Mouse (Mus musculus): ENCODE data around the gene Npr2. TPM values are rescaled to one million over a fixed set of nuclear protein-coding genes. Genes with fewer than 3 reads are reported as not detected.

Gene Npr2
- total and polyA plus RNA-seq, 3 experiments: 0.38 to 0.49 TPM; not detected in 1

DNA sequence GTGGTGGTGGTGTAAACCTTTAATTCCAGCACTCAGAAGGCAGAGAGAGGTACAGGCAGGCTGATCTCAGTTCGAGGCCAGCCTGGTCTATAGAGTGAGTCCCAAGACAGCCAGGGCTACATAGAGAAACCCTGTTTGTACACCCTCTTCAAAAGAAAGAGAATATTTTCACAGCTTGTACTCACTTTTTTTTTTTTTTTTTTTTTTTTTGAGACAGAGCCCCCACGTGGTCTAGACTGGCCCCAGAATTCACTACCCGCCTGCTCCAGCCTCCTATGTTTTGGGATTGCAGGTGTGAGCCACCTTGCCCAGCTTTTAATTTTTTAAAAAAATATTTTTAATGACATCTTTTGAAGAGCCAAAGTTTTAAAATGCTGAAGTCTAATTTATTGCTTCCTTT is 27.6 kb upstream of the Npr2 start:
- peak; percentile 64 for TF ChIP-seq ZNF384 (IDR thresholded peaks at IDR 0.05; ENCODE audit: low read depth, low read length)
- TF ChIP-seq JUN (IDR thresholded peaks at IDR 0.05; ENCODE audit: insufficient read depth, low read depth, low read length): no peak
- Histone ChIP-seq H3K9me3 (replicated peaks; ENCODE audit: low read length) (no peaks in the 10 kb centered on the region), H3K9ac (ENCODE audit: insufficient read depth, low read depth) (no peak overlapping the region), H3K27ac (ENCODE audit: insufficient read depth, low read depth) (no peak overlapping the region), H3K79me2 (replicated peaks; ENCODE audit: control insufficient read depth, extremely low read depth, insufficient read depth, poor library complexity, severe bottlenecking) (no peaks in the 10 kb centered on the region), H3K4me2 (ENCODE audit: insufficient read depth, low read depth, poor library complexity, severe bottlenecking) (no peak overlapping the region), H3K4me1 (ENCODE audit: control insufficient read depth in 1 of 2, insufficient read depth in 2 of 2) (no peaks in the 10 kb centered on the region), H3K27me3 (replicated peaks) (peaks cover 32% of the 10 kb centered on the region), H3K36me3 (replicated peaks in 1 of 2; ENCODE audit: control insufficient read depth in 1 of 2, insufficient read depth in 1 of 2, low read length in 1 of 2) (no peaks in the 10 kb centered on the region), H3K4me3 (replicated peaks in 1 of 3; ENCODE audit: low read depth in 2 of 3, low read length in 2 of 3, poor library complexity in 1 of 3) (no peak overlapping the region)
- dilution Hi-C loops (cut with MboI; ENCODE audit: extremely low pct_ligation_motif_present, extremely low pct_unique_long_range_greater_than_20kb, low sequenced_read_pairs): no loop called here
- no peak for DNase-seq (ENCODE audit: extremely low read depth)
- in situ Hi-C loops (cut with MboI; ENCODE audit: low pct_ligation_motif_present, low pct_unique_long_range_greater_than_20kb, low sequenced_read_pairs): no loop called here

DNA sequence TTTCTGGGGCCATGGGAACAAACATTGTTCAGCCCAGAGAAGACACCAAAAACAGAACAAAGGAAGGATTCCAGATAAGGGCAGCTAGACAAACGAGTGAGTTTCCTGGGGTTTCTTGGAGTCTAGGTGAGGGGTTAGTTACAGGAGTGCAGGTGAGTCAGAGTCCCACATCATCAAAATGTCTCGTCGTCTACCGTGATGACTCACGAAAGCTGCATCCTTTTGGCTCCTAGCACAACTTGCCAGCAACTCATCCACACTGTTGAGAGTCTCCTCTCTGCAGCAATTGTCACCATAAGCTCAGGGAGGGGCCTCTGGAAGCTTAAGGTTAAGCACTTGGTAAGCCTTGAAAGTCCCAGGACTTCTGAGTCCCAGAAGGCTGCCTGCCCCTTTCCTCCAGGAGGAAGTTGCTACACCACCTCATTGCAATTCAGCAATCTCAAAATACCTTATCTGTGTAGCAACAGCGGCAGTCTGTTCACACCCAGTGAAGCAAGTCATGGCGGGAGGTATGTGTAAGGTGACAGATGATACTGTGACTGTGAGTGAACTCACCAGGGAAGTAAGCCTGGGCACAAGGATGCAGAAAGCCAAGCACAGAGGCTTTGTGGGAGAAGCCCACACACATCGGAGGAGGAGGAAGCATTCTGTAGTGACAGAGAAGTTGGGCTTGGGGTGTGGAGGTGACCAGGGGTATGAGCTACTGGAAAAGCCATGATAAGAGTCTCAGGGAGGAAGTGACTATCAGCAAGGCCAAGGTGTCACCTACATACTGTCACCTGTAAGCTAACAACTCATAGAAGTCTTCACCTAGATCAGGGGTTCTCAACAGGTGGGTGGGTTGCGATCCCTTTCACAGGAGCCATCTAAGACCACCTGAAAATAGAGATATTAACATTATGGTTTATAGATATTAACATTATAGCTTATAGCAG is 26.7 kb upstream of the Npr2 start:
- in situ Hi-C loops (cut with MboI; ENCODE audit: low pct_ligation_motif_present, low pct_unique_long_range_greater_than_20kb, low sequenced_read_pairs) (no loop called here), dilution Hi-C loops (cut with MboI; ENCODE audit: extremely low pct_ligation_motif_present, extremely low pct_unique_long_range_greater_than_20kb, low sequenced_read_pairs) (no loop called here)
- H3K4me3 ChIP-seq (replicated peaks in 1 of 3; ENCODE audit: low read depth in 2 of 3, low read length in 2 of 3, poor library complexity in 1 of 3): no peak overlapping the region
- DNase-seq (ENCODE audit: extremely low read depth): no peak
- H3K79me2 ChIP-seq (replicated peaks; ENCODE audit: control insufficient read depth, extremely low read depth, insufficient read depth, poor library complexity, severe bottlenecking): no peaks in the 10 kb centered on the region
- no peaks in the 10 kb centered on the region for H3K4me1 ChIP-seq (ENCODE audit: control insufficient read depth in 1 of 2, insufficient read depth in 2 of 2)
- H3K9ac ChIP-seq (ENCODE audit: insufficient read depth, low read depth): no peak overlapping the region
- H3K36me3 ChIP-seq (replicated peaks in 1 of 2; ENCODE audit: control insufficient read depth in 1 of 2, insufficient read depth in 1 of 2, low read length in 1 of 2): no peaks in the 10 kb centered on the region
- H3K27ac ChIP-seq (ENCODE audit: insufficient read depth, low read depth): no peak overlapping the region
- no peak overlapping the region for H3K4me2 ChIP-seq (ENCODE audit: insufficient read depth, low read depth, poor library complexity, severe bottlenecking)
- H3K27me3 ChIP-seq (replicated peaks): peaks cover 37% of the 10 kb centered on the region
- no peak for TF ChIP-seq E2F4 (IDR thresholded peaks at IDR 0.05; ENCODE audit: insufficient replicate concordance, low read depth, low read length)
- no peak for TF ChIP-seq ZKSCAN1 (IDR thresholded peaks at IDR 0.05; ENCODE audit: borderline replicate concordance, low read depth, low read length)
- no peak for TF ChIP-seq MXI1 (IDR thresholded peaks at IDR 0.05; ENCODE audit: low read depth, low read length)
- TF ChIP-seq CHD1 (IDR thresholded peaks at IDR 0.05; ENCODE audit: low read depth, low read length): no peak
- TF ChIP-seq SIN3A (IDR thresholded peaks at IDR 0.05; ENCODE audit: low read length): no peak
- no peak for TF ChIP-seq MAFK (IDR thresholded peaks at IDR 0.05; ENCODE audit: insufficient replicate concordance, low read length)
- TF ChIP-seq HCFC1 (IDR thresholded peaks at IDR 0.05; ENCODE audit: low read depth, low read length): no peak
- TF ChIP-seq USF2 (conservative IDR thresholded peaks at IDR 0.05; ENCODE audit: low read depth, low read length): no peak
- no peak for TF ChIP-seq GABPA (IDR thresholded peaks at IDR 0.05; ENCODE audit: insufficient replicate concordance, low read depth, low read length)
- TF ChIP-seq USF1 (IDR thresholded peaks at IDR 0.05; ENCODE audit: low read depth, low read length): no peak
- no peak for TF ChIP-seq SMC3 (IDR thresholded peaks at IDR 0.05; ENCODE audit: low read depth, low read length)
- no peak for TF ChIP-seq NRF1 (IDR thresholded peaks at IDR 0.05; ENCODE audit: low read depth, low read length)
- no peak for TF ChIP-seq BHLHE40 (IDR thresholded peaks at IDR 0.05; ENCODE audit: low read depth, low read length)
- no peak for TF ChIP-seq MAX (IDR thresholded peaks at IDR 0.05; ENCODE audit: low read length)
- no peak for TF ChIP-seq ELF1 (IDR thresholded peaks at IDR 0.05; ENCODE audit: low read depth, low read length)
- TF ChIP-seq UBTF (IDR thresholded peaks at IDR 0.05; ENCODE audit: low read depth, low read length): no peak
- H3K9me3 ChIP-seq (replicated peaks; ENCODE audit: low read length): no peaks in the 10 kb centered on the region

Data from CH12.LX (cell line).